Mouse (Mus musculus): ENCODE measurements at regions not wholly inside any gene's neighbourhood (a gene's known extent, or its start where the extent isn't known, plus 50 kb on each side); places are given as distances from the start of the nearest gene placed in this dataset.
A peak's percentile ranks its signal among the peaks of the same experiment; 100 is the strongest.

GRCm38 (mm10) chr1:128731445-128731844 is 139.4 kb upstream of the Cxcr4 start:
- no peak for DNase-seq (ENCODE audit: low read depth, low spot score)

GRCm38 (mm10) chr1:128724433-128725091 is 132.5 kb upstream of the Cxcr4 start:
- DNase-seq (ENCODE audit: low read depth, low spot score), result no peak

GRCm38 (mm10) chr1:128723843-128724242 is 131.8 kb upstream of the Cxcr4 start:
- DNase-seq (ENCODE audit: low read depth, low spot score), result no peak

- DNase-seq (ENCODE audit: low read depth, low spot score), result no peak
Observed at GRCm38 (mm10) chr1:128722061-128722471, 130.0 kb upstream of the Cxcr4 start.

GRCm38 (mm10) chr1:128714843-128715242 is 122.8 kb upstream of the Cxcr4 start:
- no peak for DNase-seq (ENCODE audit: low read depth, low spot score)

GRCm38 (mm10) chr1:128712876-128713275 is 120.8 kb upstream of the Cxcr4 start:
- DNase-seq (ENCODE audit: low read depth, low spot score), result peak; percentile 20

GRCm38 (mm10) chr1:128711121-128711520 is 119.0 kb upstream of the Cxcr4 start:
- no peak for DNase-seq (ENCODE audit: low read depth, low spot score)

GRCm38 (mm10) chr1:128707747-128708146 is 115.7 kb upstream of the Cxcr4 start:
- DNase-seq (ENCODE audit: low read depth, low spot score), result no peak

GRCm38 (mm10) chr1:128706167-128706566 is 114.1 kb upstream of the Cxcr4 start:
- DNase-seq (ENCODE audit: low read depth, low spot score), result no peak

- no peak for DNase-seq (ENCODE audit: low read depth, low spot score)
Observed at GRCm38 (mm10) chr1:128705071-128705503, 113.0 kb upstream of the Cxcr4 start.

- DNase-seq (ENCODE audit: low read depth, low spot score), result no peak
Observed at GRCm38 (mm10) chr1:128701326-128701725, 109.2 kb upstream of the Cxcr4 start.

- no peak for DNase-seq (ENCODE audit: low read depth, low spot score)
Observed at GRCm38 (mm10) chr1:128697962-128698361, 105.9 kb upstream of the Cxcr4 start.

- DNase-seq (ENCODE audit: low read depth, low spot score), result no peak
Observed at GRCm38 (mm10) chr1:128695936-128696335, 103.8 kb upstream of the Cxcr4 start.

GRCm38 (mm10) chr1:128692799-128693198 is 100.7 kb upstream of the Cxcr4 start:
- no peak for DNase-seq (ENCODE audit: low read depth, low spot score)

- DNase-seq (ENCODE audit: low read depth, low spot score), result no peak
Observed at GRCm38 (mm10) chr1:128692313-128692712, 100.2 kb upstream of the Cxcr4 start.

- DNase-seq (ENCODE audit: low read depth, low spot score), result no peak
Observed at GRCm38 (mm10) chr1:128687236-128687927, 95.3 kb upstream of the Cxcr4 start.

GRCm38 (mm10) chr1:128685467-128686137 is 93.5 kb upstream of the Cxcr4 start:
- no peak for DNase-seq (ENCODE audit: low read depth, low spot score)

- no peak for DNase-seq (ENCODE audit: low read depth, low spot score)
Observed at GRCm38 (mm10) chr1:128682942-128683341, 90.8 kb upstream of the Cxcr4 start.

- DNase-seq (ENCODE audit: low read depth, low spot score), result no peak
Observed at GRCm38 (mm10) chr1:128681261-128681660, 89.2 kb upstream of the Cxcr4 start.

GRCm38 (mm10) chr1:128680538-128680937 is 88.4 kb upstream of the Cxcr4 start:
- no peak for DNase-seq (ENCODE audit: low read depth, low spot score)

GRCm38 (mm10) chr1:128680012-128680411 is 87.9 kb upstream of the Cxcr4 start:
- DNase-seq (ENCODE audit: low read depth, low spot score), result no peak
